Mouse (Mus musculus) liver, adult 2 months (tissue): ENCODE results near the gene Mill2. TPM values are rescaled to one million over a fixed set of nuclear protein-coding genes. Genes with fewer than 3 reads are reported as not detected.

Source experiments
- DNase-seq: peaks from one replicate; pipeline ENCODE4 v3.0.0-alpha.2; 2011; ENCODE audit warnings: low read depth, low spot score; ENCODE audit errors: extremely low read depth
- H3K27ac ChIP-seq: fragments of 200-500 bp; replicated peaks from 2 replicates; pipeline ENCODE4 v1.5.1; 2012; ENCODE audit warnings: low read depth, mild to moderate bottlenecking, control low read depth, inconsistent platforms, low read length; ENCODE audit not compliant: insufficient read depth
- H3K27me3 ChIP-seq: fragments of 200-500 bp; 2 replicates; pipeline ENCODE4 v1.6.1; 2012; ENCODE audit warnings: mild to moderate bottlenecking, moderate library complexity, low read length, inconsistent platforms; ENCODE audit not compliant: control insufficient read depth, insufficient read depth
- H3K36me3 ChIP-seq: fragments of 200-500 bp; 2 replicates; pipeline ENCODE4 v1.6.1; 2012; ENCODE audit warnings: low read length, inconsistent platforms; ENCODE audit not compliant: control insufficient read depth, insufficient read depth
- H3K4me1 ChIP-seq: fragments of 200-500 bp; 2 replicates; pipeline ENCODE4 v1.6.1; 2011; ENCODE audit warnings: low read length; ENCODE audit not compliant: control insufficient read depth, insufficient read depth
- H3K4me3 ChIP-seq: fragments of 200-500 bp; 2 replicates; pipeline ENCODE4 v1.5.1; 2011; ENCODE audit warnings: low read depth, mild to moderate bottlenecking, control low read depth, low read length, moderate library complexity; ENCODE audit not compliant: insufficient read depth
- H3K79me2 ChIP-seq: fragments of 200-500 bp; 2 replicates; pipeline ENCODE4 v1.6.1; 2012; ENCODE audit warnings: inconsistent platforms, mild to moderate bottlenecking, low read length, moderate library complexity; ENCODE audit not compliant: control insufficient read depth, insufficient read depth
- H3K9ac ChIP-seq: fragments of 200-500 bp; 2 replicates; pipeline ENCODE4 v1.6.1; 2012; ENCODE audit warnings: low read depth, mild to moderate bottlenecking, control low read depth, inconsistent platforms, low read length
- CTCF ChIP-seq: fragments of 200-500 bp; IDR thresholded peaks from 2 replicates; pipeline ENCODE4 v1.5.1; 2011; ENCODE audit warnings: low read depth, low read length, control low read depth
- POLR2A ChIP-seq: fragments of 200-500 bp; IDR thresholded peaks from 2 replicates; pipeline ENCODE4 v1.6.1; 2011; ENCODE audit warnings: low read length, control low read depth; ENCODE audit not compliant: insufficient read depth; ENCODE audit errors: extremely low read depth
- WGBS: fragments of 180-500 bp; shearing (Covaris S2); methylation state at CpG from one replicate; pipeline ENCODE4 v1.1.7; 2018; 5-methylcytosine and 5-hydroxymethylcytosine counted together
- polyA plus RNA-seq: library from polyadenylated mRNA; depleted of rRNA; stranded (reverse); fragments of >200 nt; gene quantifications from 2 replicates; pipeline ENCODE4 v1.2.3, GENCODE M21; 2012; rRNA removed
- total RNA-seq: library from RNA; depleted of rRNA; stranded (reverse); fragments of >200 nt; gene quantifications from 2 replicates; pipeline ENCODE4 v1.2.3, GENCODE M21; 2014; rRNA removed

The Mill2 gene
- total and polyA plus RNA-seq, 2 experiments, result 0.37 to 0.83 TPM

GRCm38 (mm10) chr7:18910241-18910831, 70.6 kb downstream of the Mill2 start, which contains the start of gene Ccdc61:
Ccdc61 (minus strand) TSS chr7:18910415.
- Histone ChIP-seq H3K4me1 (peaks cover 3% of the 10 kb centered on the region; the same call in 1 of the 2 replicates), H3K79me2 (peaks cover 3% of the 10 kb centered on the region; the same call in 1 of the 2 replicates), H3K9ac (peak within 1 kb of the TSS; percentile 75), H3K27me3 (no peaks in the 10 kb centered on the region), H3K36me3 (no peaks in the 10 kb centered on the region), H3K4me3 (peak within 1 kb of the TSS; percentile 63), H3K27ac (0 out of 2 replicates have a peak within 1 kb of the TSS, but pooled peaks have one; percentile 7)
- under 1% methylated on average over 33 of the region's 33 CpGs for WGBS
- TF ChIP-seq CTCF (no peak), POLR2A (peak; percentile 63)
- peak; percentile 99 for DNase-seq

Other genes with a start within 250 kb of the Mill2 start
- gene Psg23, start 223.5 kb upstream of the Mill2 start, total RNA-seq, result not detected in 2 replicates
- not detected in 2 replicates for gene Psg23, start 223.5 kb upstream of the Mill2 start, polyA plus RNA-seq
- gene Psg21, start 183.2 kb upstream of the Mill2 start, total RNA-seq, result not detected in 2 replicates
- gene Psg21, start 183.2 kb upstream of the Mill2 start, polyA plus RNA-seq, result not detected in 2 replicates
- not detected in 2 replicates for gene Psg20, start 153.8 kb upstream of the Mill2 start, total RNA-seq
- not detected in 2 replicates for gene Psg20, start 153.8 kb upstream of the Mill2 start, polyA plus RNA-seq
- not detected in 2 replicates for gene Psg22, start 121.9 kb upstream of the Mill2 start, total RNA-seq
- 0.04 TPM in 1 of 2 replicates, not detected in the other for gene Psg22, start 121.9 kb upstream of the Mill2 start, polyA plus RNA-seq
- gene Psg19, start 41.4 kb upstream of the Mill2 start, total RNA-seq, result not detected in 2 replicates
- gene Psg19, start 41.4 kb upstream of the Mill2 start, polyA plus RNA-seq, result not detected in 2 replicates
- gene Psg17, start 18.4 kb upstream of the Mill2 start, total RNA-seq, result not detected in 2 replicates
- gene Psg17, start 18.4 kb upstream of the Mill2 start, polyA plus RNA-seq, result not detected in 2 replicates
- 0.18 and 0.27 TPM in 2 replicates for gene Pglyrp1, start 31.4 kb downstream of the Mill2 start, total RNA-seq
- 1.7 and 2.0 TPM in 2 replicates for gene Pglyrp1, start 31.4 kb downstream of the Mill2 start, polyA plus RNA-seq
- gene Ccdc61, start 70.4 kb downstream of the Mill2 start, total RNA-seq, result 5.6 and 7.7 TPM in 2 replicates
- 9.7 and 12.0 TPM in 2 replicates for gene Ccdc61, start 70.4 kb downstream of the Mill2 start, polyA plus RNA-seq
- gene Nova2, start 85.9 kb downstream of the Mill2 start, total RNA-seq, result 0.09 and 0.27 TPM in 2 replicates
- 0.16 and 0.24 TPM in 2 replicates for gene Nova2, start 85.9 kb downstream of the Mill2 start, polyA plus RNA-seq
- gene Nanos2, start 147.4 kb downstream of the Mill2 start, total RNA-seq, result not detected in 2 replicates
- not detected in 2 replicates for gene Nanos2, start 147.4 kb downstream of the Mill2 start, polyA plus RNA-seq
- gene Mypop, start 151.3 kb downstream of the Mill2 start, total RNA-seq, result 0.54 and 0.65 TPM in 2 replicates
- 2.7 and 3.1 TPM in 2 replicates for gene Mypop, start 151.3 kb downstream of the Mill2 start, polyA plus RNA-seq
- gene Irf2bp1, start 164.1 kb downstream of the Mill2 start, total RNA-seq, result 4.5 and 7.3 TPM in 2 replicates
- gene Irf2bp1, start 164.1 kb downstream of the Mill2 start, polyA plus RNA-seq, result 13.2 and 14.6 TPM in 2 replicates
- gene Foxa3, start 183.6 kb downstream of the Mill2 start, total RNA-seq, result 31.2 and 60.1 TPM in 2 replicates
- gene Foxa3, start 183.6 kb downstream of the Mill2 start, polyA plus RNA-seq, result 47.4 and 54.1 TPM in 2 replicates
- 21.5 and 29.5 TPM in 2 replicates for gene Sympk, start 184.4 kb downstream of the Mill2 start, total RNA-seq
- gene Sympk, start 184.4 kb downstream of the Mill2 start, polyA plus RNA-seq, result 37.3 and 46.9 TPM in 2 replicates
- gene Rsph6a, start 214.7 kb downstream of the Mill2 start, total RNA-seq, result not detected in 2 replicates
- not detected in 2 replicates for gene Rsph6a, start 214.7 kb downstream of the Mill2 start, polyA plus RNA-seq
- gene Dmwd, start 236.3 kb downstream of the Mill2 start, total RNA-seq, result 4.5 and 6.7 TPM in 2 replicates
- 29.4 and 35.7 TPM in 2 replicates for gene Dmwd, start 236.3 kb downstream of the Mill2 start, polyA plus RNA-seq
- 13.6 and 24.8 TPM in 2 replicates for gene Dmpk, start 243.9 kb downstream of the Mill2 start, total RNA-seq
- gene Dmpk, start 243.9 kb downstream of the Mill2 start, polyA plus RNA-seq, result 60.0 and 76.4 TPM in 2 replicates